Mouse (Mus musculus) frontal cortex, postnatal 36 days (tissue): ENCODE data around the gene Peak1.
A peak's percentile ranks its signal among the peaks of the same experiment; 100 is the strongest.

Experiments used
- DNase-seq, 2 experiments: peaks; one replicate each; pipeline ENCODE4 v3.0.0; 2022; ENCODE audit warnings: low spot score in 2 of 2

Peak1 gene

DNA sequence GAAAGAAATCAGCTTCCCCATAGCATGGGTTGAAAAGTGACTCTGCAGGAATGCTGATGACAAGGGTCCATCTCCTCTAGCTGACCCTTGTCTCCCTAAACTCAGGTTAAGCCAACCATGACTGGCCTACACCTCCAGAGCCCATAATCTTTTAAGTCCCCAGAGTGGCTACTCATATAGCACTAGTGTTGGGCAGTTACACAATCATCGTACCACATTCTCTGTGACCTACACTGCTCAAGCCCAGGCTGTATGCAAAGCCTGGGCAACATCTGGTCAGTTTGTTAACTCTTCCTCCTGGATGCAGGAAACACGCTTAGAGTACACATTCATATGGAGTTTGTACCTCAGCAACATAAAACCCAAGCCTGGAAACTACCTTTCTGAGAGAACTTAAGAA is 217.7 kb downstream of the Peak1 start:
- DNase-seq: no peak

DNA sequence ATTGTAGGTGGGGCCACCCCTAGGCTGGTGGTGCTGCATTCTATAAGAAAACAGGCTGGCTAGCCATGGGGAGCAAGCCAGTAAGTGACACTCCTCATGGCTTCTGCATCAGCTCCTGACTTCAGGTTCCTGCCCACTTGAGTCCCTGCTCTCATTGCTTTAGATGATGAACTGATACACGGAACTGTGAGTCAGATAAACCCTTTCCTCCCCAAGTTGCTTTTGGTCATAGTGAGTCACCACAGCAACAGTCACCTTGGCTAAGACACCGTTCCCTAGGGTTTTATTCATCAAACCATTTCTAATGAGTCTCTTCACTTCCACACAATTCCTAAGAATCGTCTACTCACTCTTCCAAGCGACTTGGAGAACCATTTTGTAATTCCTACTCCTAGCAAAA is 220.9 kb downstream of the Peak1 start:
- DNase-seq: no peak

DNA sequence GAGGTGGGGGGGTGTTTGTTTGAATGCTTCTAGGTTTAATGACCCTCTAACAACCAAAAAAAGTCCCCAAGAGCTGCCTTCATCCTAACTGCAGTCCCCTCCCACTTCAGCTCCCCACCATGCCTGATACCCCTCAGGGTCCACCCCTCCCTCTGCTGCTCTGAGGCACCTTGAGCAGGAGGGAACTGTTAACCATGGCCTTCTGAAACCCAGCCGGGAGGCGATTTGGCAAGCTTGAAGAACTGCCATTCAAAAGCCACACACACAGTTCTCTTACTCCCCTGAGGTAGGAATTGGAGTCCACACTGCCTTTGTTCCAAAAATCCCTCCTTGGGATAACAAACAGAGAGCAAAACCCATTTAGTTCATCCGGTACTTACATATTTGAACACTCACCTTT is 222.7 kb downstream of the Peak1 start:
- no peak for DNase-seq

DNA sequence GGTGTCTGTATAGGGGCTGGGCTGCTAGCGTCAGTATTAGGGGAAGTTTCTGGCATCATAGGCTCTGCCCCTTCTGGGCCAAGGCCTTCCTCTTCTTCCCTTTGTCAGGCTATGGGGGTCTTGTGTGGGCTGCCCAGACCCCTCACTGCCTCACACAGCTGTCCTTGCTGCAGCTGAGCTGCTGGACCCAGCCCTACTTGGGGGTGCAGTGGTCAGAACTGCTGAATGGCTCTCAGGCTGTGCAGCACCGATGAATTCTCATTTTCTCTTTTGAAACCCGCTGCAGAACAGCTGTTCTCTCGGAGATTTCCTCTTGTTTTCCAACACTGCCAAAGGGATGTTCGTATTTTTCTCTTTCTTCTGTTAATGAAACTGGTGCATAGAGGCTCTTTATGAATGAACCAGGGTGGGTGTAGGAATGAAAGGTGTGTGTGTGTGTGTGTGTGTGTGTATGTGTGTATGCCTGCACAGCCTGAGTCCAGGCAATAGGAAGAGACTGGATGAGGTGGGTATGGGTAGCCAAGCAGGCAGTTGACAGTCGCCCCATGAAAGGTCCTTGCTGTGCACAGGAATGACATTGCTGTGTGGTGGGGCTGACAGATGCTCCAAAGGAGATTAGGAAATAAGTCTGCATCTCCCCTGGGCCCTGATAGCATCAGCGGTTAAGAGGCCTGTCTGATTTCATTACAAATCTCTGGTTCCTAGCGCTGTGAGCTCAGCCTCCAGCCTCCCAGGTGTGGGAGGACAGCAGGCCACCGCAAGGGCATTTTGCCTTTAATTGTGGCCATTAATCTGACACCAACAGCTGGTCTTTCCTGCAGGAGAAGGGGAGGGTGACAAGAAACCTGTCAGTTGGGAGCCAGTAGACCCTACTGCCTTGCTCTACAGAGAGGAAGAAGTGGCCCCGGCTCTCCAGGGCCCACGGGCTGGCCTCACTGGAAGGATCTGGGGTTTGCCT is 226.1 kb downstream of the Peak1 start:
- DNase-seq: no peak

DNA sequence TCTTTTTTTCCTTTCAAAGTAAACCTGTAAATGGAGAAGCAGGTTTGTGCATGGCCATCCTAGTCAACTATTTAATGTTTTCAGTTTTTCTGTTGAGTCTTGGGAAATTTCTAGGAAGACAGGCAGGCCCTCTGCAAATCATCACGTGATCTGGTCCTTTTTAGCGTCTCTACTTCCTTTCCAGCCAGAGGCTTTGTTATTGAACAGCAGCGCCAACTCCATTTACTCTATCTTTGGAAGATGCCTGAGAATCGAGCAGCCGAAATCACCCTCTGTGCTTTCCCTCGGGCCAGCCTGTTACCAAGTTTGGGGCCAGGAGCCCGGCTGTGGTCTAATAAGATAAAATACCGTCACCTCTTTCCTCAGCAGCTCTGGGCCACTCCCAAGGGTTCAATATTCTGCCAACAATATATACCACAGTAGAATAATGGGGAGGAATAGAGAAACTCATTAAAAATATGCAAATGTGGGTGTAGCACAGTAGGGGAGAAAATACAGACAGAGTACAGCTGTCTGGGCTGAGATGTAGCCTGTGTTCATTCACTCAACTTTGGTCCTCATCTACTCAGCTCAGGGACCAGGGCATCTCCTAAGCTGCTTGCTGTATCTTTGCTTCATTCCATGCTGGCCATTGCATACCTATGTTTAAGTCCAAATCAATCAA is 237.6 kb downstream of the Peak1 start:
- DNase-seq: no peak

DNA sequence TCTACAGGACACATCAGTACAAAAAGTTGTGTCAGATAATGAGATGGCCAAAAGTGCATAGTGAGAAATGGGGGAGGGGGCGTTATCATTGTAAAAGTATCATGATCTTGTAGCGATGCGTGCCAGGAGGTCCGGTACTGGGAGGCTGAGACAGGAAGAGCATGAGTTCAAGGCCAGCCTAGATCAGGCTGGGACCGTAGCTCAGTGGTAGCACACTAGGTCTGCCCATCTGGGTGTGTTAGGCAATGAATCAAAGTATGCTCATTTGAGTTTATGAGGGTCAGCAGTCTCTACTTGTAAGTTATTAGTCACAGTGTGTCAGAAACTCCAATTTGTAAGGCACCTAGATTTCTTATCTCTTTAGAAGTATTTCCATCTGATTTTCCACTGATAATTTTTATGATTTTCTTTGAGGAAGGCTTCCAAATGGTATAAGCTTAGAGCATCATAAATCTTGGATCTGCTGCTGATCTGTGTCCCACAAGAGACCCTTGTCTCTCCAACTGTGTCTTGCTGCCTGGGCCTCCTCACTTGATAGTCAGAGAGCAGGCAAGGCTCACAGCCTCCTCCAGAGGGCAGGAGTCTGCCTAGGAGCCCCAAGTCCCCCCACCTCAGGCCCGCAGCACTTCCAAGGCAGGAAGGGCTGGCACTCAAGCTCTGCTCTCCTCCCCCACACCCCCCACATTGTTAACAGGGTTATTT is 238.3 kb downstream of the Peak1 start:
- DNase-seq: no peak

DNA sequence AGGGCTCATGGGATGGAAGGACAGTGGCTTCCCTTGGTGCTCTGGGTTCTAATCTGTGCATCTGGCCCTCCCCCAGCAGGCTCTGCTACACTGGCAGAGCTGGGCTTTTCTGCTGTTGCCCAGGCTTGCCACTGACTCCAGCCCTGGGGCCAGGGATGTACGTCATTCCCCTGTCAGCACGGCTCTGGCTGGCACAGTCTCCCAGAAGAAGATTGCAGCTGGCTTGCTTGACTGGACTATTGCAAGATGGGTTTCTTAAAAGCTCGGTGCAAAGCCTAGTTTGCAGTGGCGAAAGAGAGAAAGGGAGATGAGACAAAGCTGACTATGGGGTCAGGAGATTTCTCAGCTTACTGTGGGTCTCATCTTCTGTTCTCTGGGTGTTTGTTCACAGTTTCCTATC is 240.5 kb downstream of the Peak1 start:
- no peak for DNase-seq

DNA sequence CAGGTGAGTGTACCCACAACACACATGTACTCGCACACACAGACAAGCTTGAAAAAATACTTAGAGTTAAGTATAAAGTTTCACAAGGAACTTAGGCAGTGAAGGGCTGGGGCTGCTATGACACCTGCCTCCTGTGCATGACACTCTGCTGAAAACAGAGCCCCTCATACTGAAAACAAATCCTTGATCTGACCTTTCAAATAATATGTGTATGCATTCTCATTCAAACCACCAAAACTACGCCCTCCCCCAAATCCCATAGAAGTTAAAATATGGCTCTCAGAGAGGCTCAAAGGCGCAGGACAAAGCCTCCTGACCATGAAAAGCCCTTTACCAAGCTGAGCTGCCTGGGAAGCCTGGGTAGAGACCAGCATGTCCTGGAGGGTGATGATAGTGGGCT is 242.6 kb downstream of the Peak1 start:
- no peak for DNase-seq

DNA sequence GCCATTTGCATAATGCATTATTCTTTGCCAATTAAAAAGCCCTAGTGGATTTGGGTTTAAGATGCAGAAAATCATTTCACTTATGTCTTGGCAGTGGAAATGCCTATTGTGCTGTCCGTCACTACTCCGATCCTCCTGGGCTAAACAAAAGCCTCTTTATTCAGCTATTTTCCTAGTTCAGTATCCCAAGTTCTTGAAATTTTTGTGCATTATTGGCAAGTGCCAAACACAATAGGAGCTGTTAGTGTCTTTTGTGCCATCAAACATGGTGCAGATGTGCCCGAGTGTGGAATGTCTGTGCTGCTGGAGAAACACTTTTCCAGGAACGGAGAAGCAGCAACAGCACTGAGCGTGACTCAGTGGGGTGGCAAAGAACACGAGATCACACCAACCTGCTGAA is 250.2 kb downstream of the Peak1 start:
- no peak for DNase-seq

DNA sequence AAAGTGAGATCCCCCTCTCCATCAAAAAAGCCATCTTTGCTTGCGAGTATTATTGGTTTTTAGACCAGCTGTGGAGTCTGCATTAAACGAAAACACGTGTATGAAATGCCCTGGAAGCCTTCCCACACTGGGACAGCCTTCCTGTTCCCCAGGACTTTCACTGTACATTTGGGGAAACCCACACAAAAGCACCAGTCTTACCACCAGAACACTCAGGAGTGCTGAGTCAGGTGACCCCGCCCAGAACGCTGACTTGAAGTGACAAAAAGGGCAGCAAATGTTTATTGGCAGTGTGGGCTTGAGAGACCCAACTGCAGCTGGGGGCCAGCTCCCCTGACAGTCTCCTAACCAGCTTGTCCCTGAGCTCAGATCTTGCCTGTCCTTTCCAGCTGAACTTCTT is 251.7 kb downstream of the Peak1 start:
- no peak for DNase-seq

DNA sequence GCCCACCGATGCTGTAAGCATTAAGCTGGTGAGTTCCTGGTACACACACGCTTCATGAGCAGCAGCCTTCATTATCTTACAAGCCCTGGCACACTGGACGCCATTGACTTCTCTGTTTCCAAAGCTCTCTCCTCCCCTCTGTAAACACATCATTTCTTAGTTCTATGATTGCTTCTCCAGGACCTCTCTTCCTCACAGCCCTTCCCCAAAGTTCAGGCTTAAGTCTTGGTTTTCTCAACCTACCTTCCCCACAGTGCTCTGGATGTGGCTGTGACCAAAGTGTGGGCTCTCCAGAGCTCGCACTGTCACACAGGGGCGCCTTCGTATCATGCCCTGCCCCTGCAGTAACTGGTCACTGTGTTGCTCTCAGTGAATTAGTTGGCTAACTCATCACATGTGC is 252.5 kb downstream of the Peak1 start, which contains the start of gene Tspan3:
Tspan3 (minus strand) TSS at position 101 of the 400 bp plus-strand sequence.
- DNase-seq: no peak

DNA sequence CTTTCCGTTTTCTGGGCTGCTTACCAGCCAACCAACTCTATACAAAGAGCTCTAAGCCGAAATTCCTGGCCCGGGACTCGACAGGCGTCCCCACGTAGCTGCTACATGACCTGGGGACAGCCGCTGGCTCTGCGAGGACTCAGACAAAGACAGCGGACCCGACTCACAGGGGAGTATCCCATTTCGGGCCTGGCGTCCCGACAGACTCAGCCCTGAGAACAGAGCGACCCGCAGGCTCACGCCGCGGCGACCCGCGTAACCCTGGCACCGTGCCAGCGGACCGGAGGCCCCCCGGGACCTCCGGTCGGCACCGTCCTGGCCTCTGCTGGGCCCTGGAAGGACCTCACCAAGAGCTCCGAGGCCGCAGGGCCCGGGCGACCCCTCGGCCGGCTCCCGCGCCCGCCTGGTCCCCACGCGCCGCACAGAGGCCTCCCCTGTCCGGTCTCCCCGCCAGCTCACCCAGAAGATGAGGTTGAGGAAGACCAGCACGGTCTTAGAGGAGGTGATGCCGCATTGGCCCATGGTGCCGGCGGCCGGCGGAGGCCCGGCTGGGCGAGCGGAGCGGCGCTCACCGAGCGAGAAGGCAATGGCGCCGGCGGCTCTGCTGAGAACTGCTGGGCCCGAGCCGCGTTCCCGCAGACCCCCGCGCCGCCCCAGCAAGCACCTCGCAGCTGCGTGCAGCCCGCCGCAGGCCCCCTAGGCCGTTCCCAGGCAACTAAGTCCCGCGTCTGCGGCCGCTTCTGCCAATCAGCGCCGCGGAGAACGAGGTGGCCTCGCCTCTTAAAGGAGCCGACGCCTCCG is 257.3 kb downstream of the Peak1 start:
- peak; percentile 93 to 95 for DNase-seq

DNA sequence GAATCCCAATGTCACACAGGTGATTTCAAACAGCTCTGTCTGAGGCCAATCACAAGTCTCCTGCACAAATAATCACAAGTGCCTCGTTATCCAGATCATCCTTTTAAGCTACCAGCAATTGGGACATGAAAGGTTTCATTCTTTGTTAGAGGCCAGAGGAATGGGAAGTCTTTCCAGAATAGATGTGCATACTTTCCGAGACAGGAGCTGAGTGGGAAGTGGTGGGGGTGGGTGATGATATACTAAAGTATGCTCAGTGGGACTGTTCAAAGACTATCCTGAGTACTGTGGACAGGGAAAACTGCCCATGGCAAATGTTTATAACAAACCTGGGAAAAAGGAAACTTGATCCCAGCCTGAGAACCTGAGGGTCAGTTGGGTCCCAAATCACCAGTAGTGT is 258.4 kb downstream of the Peak1 start:
- no peak for DNase-seq

DNA sequence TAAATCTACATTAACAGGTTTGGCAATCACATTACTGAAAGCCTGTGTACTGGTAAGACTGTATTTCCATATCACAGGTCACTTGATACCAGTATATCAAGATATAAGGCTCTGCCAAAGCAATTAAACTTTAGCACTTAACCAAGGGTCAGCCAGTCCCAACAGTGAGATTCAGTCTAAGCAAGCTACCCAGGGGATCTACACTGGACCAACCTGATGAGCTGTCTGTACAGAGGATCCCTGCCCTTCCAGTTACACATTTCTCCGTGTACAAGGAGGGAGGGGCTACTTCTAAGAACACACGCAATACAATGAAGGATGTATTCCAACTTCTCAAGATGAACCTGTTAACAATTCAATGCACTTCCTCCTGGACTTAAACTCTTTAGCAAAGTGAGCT is 259.8 kb downstream of the Peak1 start:
- DNase-seq: no peak

DNA sequence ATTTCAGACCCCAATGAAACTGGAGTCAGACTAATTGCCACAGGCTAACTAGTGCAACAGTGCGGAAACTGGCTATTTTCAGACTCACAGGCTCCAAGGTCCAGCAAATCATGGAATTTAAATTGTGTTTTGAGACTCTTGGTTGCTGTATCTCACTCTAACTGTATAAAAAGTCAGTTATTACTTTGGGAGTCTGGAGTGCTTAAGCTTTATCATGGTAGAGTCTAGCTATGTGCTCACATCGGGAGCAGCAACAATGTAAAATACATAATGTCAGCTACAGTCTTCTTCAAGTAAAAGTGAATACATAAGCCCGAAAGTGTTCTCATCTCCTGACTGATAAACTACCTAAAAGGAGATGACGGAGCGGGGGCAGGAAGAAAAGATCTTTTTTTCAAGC is 263.3 kb downstream of the Peak1 start:
- no peak for DNase-seq

DNA sequence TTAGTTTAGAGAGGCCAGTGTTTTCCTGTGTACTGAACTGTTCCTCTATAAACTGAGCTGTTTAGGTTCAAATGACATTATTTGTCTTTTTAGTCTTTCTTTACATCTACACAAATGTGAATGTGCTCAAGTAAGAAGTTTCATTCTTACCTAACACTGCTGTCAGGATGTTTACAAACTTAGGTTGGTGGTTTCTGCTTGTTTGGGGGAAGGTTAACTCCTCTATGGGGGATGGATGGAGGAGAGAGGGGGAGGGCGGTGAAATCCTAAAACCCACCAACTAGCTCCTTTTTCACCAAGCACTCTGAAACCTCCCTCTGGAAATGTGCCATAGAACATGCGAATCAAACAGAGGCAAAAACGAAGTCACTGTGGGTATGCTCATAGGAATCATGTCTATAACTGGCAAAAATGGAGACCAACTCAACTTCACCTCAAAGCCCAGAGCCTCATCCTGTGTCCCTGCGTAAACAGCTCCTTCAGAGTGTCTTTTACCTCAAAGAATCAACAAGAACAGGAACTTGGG is 265.3 kb downstream of the Peak1 start:
- no peak for DNase-seq

DNA sequence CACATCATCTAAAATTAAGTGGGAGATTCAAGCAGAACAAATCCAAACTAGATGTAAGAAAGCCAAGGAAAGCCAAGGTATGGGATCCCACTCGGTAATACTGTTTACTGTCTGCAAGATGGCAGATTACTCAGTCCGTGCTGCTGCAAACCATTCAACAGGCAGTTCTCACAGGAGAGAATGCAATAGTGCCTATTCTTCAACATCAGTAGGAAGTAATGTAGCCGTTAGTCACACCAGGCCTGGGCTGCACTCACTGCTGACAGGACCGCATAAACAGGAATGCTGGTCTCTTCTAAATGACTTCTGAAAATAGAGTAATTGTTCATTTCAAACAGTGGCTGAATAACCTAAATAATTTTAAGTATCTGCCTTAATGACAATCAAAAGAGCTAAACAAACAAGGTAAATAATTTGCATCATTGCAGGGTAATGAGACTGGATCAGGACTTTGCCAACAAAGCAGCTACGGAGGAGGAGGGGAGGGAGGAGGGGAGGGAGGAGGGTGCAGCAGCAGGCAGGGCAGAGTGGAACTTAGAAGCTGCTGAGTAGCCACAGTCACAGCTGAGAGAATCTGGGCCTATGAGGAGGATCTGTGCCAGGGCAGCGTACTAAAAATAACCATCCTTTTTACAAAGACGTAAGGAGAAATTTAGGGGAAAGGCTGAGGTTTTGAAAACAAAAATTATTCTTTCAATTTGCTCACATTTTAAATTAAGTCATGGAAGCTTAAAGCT is 266.0 kb downstream of the Peak1 start:
- peak in 1 of 2 experiments; percentile 49 for DNase-seq
